Mouse (Mus musculus) monocyte, adult 2 months (primary cell): ENCODE measurements around the gene Nts.
"Not testable (repeated sequence)": the region's sequence is repeated elsewhere in the genome, so short reads cannot be mapped to it uniquely, and the experiment has no call there.

Experiments
- DNase-seq, 2 experiments: peaks; one replicate each; pipeline ENCODE4 v3.0.0; 2022; ENCODE audit warnings: low spot score in 2 of 2, low read depth in 1 of 2

Nts gene

GRCm38 (mm10) chr10:102490386-102490785 lies at the start of gene Nts:
Nts (minus strand) TSS chr10:102490486.
- DNase-seq, result no peak

GRCm38 (mm10) chr10:102527901-102528300 lies 37.6 kb upstream of the Nts start:
- no peak for DNase-seq

GRCm38 (mm10) chr10:102514159-102514558 lies 23.9 kb upstream of the Nts start:
- no peak for DNase-seq

- DNase-seq, result no peak
These were observed 21.6 kb upstream of the Nts start, which contains the start of gene Rassf9 for GRCm38 (mm10) chr10:102511807-102512461. Rassf9 (plus strand) TSS chr10:102512222.

- no peak for DNase-seq
These were observed 21.1 kb upstream of the Nts start for GRCm38 (mm10) chr10:102511461-102511806.

- DNase-seq, result no peak
These were observed 17.1 kb upstream of the Nts start for GRCm38 (mm10) chr10:102507386-102507785.

- DNase-seq, result no peak
These were observed 8.5 kb upstream of the Nts start for GRCm38 (mm10) chr10:102498754-102499153.

- DNase-seq, result no peak
These were observed 1.5 kb upstream of the Nts start for GRCm38 (mm10) chr10:102491792-102492191.

- no peak for DNase-seq
These were observed 20.9 kb downstream of the Nts start for GRCm38 (mm10) chr10:102469412-102469811.

GRCm38 (mm10) chr10:102451756-102452155 lies 38.5 kb downstream of the Nts start:
- no peak for DNase-seq

- no peak for DNase-seq
These were observed 40.8 kb downstream of the Nts start for GRCm38 (mm10) chr10:102449449-102449848.

- DNase-seq, result no peak
These were observed 45.3 kb downstream of the Nts start for GRCm38 (mm10) chr10:102444912-102445556.

- DNase-seq, result not testable (repeated sequence)
These were observed 54.8 kb downstream of the Nts start for GRCm38 (mm10) chr10:102435467-102435866.

- not testable (repeated sequence) for DNase-seq
These were observed 55.2 kb downstream of the Nts start for GRCm38 (mm10) chr10:102435048-102435447.
